Mouse (Mus musculus) bone marrow, adult 2 months (tissue): ENCODE data around the gene Miip.

Source experiments
- CTCF ChIP-seq: fragments of 200-500 bp; IDR thresholded peaks from 2 replicates; pipeline ENCODE4 v1.5.1; 2011; ENCODE audit warnings: low read length, control low read depth; ENCODE audit not compliant: control insufficient read depth, insufficient read depth
- POLR2A ChIP-seq: fragments of 200-500 bp; IDR thresholded peaks from 2 replicates; pipeline ENCODE4 v1.6.1; 2011; ENCODE audit warnings: low read depth, mild to moderate bottlenecking, control low read depth, low read length, borderline replicate concordance; ENCODE audit not compliant: control insufficient read depth

- TF ChIP-seq POLR2A (no peak), CTCF (no peak)
Measured at GRCm38 (mm10) chr4:147886158-147886557, 17.5 kb upstream of the Miip start.
